ENCODE assay signal across 25 mouse cellular contexts in the genomic region with DNA sequence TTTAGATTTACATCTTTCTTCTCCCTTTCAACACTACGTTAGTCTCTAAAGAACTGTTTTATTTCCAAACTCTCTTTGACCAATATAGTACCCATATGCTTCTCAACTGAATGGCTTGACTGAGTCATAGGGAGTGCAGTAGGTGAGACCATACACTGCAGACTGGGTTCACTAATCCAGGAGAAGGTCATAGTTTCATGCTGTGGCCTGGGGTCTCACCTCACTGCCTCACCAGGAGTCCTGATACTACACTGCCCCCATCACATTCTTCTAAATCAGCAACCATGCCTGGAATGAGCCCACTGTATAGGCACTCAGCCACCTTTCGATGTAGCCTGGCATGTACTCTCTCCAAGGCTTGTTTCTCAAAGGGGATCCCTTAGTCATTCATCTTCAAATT.
"Had no signal": no experiment of that assay in that cellular context is flagged by ENCODE, and none has a peak within 500 bp of the region (broad histone marks: within the 10 kb centered on the region; RNA-seq: fewer than 3 reads in every experiment).

No protein-coding gene starts in this region.

- H3K9ac ChIP-seq: heart, embryonic 12.5 days; hindbrain, embryonic 12.5 days; hindbrain, embryonic 14.5 days; intestine, embryonic 15.5 days; liver, embryonic 13.5 days; liver, embryonic 15.5 days had no signal

- H3K4me3 ChIP-seq: gastrocnemius, adult 2 months; heart, embryonic 10.5 days; heart, embryonic 12.5 days; hindbrain, embryonic 10.5 days; hindbrain, embryonic 12.5 days; intestine, embryonic 15.5 days; layer of hippocampus, adult 2 months; left cerebral cortex, adult 2 months; liver, embryonic 13.5 days; liver, embryonic 15.5 days had no signal

- ATAC-seq: forebrain, embryonic 16.5 days; hindbrain, embryonic 16.5 days; inflammation-experienced regulatory T-cells, adult 6 months; intestine, embryonic 15.5 days; intestine, postnatal 0 days had no signal

- H3K27me3 ChIP-seq: heart, embryonic 12.5 days; hindbrain, embryonic 12.5 days; intestine, embryonic 15.5 days; liver, embryonic 13.5 days; liver, embryonic 15.5 days had no signal

- H3K9me3 ChIP-seq: heart, embryonic 10.5 days; heart, embryonic 12.5 days; hindbrain, embryonic 10.5 days; hindbrain, embryonic 12.5 days; intestine, embryonic 15.5 days; liver, embryonic 13.5 days; liver, embryonic 15.5 days had no signal

- H3K36me3 ChIP-seq: heart, embryonic 10.5 days; heart, embryonic 12.5 days; hindbrain, embryonic 10.5 days; hindbrain, embryonic 12.5 days; intestine, embryonic 15.5 days; liver, embryonic 13.5 days; liver, embryonic 15.5 days had no signal

- H3K27ac ChIP-seq: gastrocnemius, adult 2 months; heart, embryonic 10.5 days; hindbrain, embryonic 10.5 days; hindbrain, embryonic 12.5 days; hindbrain, embryonic 14.5 days; intestine, embryonic 15.5 days; layer of hippocampus, adult 2 months; left cerebral cortex, adult 2 months; liver, embryonic 13.5 days; liver, embryonic 15.5 days had no signal

- DNase-seq: gastrocnemius, adult 2 months; gastrocnemius, postnatal 10 days; gastrocnemius, postnatal 25 days; heart, adult 18-20 months; heart, postnatal 10 days; heart, postnatal 4 days; kidney, adult 2 months; kidney, postnatal 14 days; kidney, postnatal 36 days; liver; liver, embryonic 13.5 days had no signal

- H3K4me1 ChIP-seq: heart, embryonic 10.5 days; heart, embryonic 12.5 days; hindbrain, embryonic 12.5 days; intestine, embryonic 15.5 days; liver, embryonic 13.5 days; liver, embryonic 15.5 days had no signal

- H3K4me2 ChIP-seq: heart, embryonic 12.5 days; hindbrain, embryonic 12.5 days; hindbrain, embryonic 14.5 days; intestine, embryonic 15.5 days; liver, embryonic 11.5 days; liver, embryonic 13.5 days; liver, embryonic 15.5 days had no signal
